Mouse (Mus musculus): ENCODE measurements around the gene Cped1.

DNA sequence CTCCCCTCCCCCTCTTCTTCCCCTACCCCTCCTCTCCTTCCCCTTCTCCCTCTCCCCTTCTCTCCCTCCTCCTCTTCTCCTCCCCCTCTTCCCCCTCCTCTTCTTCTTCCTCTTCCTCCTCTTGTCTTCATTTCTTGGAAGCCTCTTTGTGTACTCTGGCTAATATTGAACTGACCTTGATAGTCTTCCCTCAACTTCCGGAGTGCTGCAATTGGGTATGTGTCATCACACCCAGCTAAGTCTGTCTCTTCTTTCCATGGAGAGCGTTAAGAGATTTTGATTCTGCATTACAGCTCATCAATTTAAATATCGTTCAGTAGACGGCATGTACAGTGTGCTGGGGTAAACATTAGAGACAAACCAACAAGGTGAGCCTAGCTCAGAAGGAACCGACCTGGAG is 26.4 kb downstream of the Cped1 start:
- TF ChIP-seq POLR2A (IDR thresholded peaks at IDR 0.05; ENCODE audit: insufficient read depth, low read depth, low read length) (no peak), CTCF (IDR thresholded peaks at IDR 0.05; ENCODE audit: insufficient read depth, low read depth, low read length) (no peak)

All from olfactory bulb, adult 2 months (tissue).